Mouse (Mus musculus) thymus, adult 2 months (tissue): ENCODE measurements around the gene Rtkn2. TPM values are rescaled to one million over a fixed set of nuclear protein-coding genes. Genes with fewer than 3 reads are reported as not detected.
A peak's percentile ranks its signal among the peaks of the same experiment; 100 is the strongest.

Experiments
- DNase-seq: peaks from one replicate; pipeline ENCODE4 v3.0.0; 2021
- H3K27ac ChIP-seq: fragments of 200-500 bp; 2 replicates; pipeline ENCODE4 v1.5.1; 2012; ENCODE audit warnings: low read length, control low read depth; ENCODE audit not compliant: control insufficient read depth, insufficient read depth
- H3K27me3 ChIP-seq: fragments of 200-500 bp; 2 replicates; pipeline ENCODE4 v1.6.1; 2012; ENCODE audit warnings: mild to moderate bottlenecking, low read length, moderate library complexity, mixed read lengths; ENCODE audit not compliant: control insufficient read depth, insufficient read depth
- H3K36me3 ChIP-seq: fragments of 200-500 bp; 2 replicates; pipeline ENCODE4 v1.6.1; 2012; ENCODE audit warnings: mild to moderate bottlenecking, low read length, moderate library complexity; ENCODE audit not compliant: control insufficient read depth, insufficient read depth
- H3K4me1 ChIP-seq: fragments of 200-500 bp; replicated peaks from 2 replicates; pipeline ENCODE4 v1.6.1; 2012; ENCODE audit warnings: low read length; ENCODE audit not compliant: control insufficient read depth, insufficient read depth
- H3K4me3 ChIP-seq: fragments of 200-500 bp; 2 replicates; pipeline ENCODE4 v1.5.1; 2012; ENCODE audit warnings: mild to moderate bottlenecking, low read length, control low read depth, moderate library complexity; ENCODE audit not compliant: control insufficient read depth, insufficient read depth
- CTCF ChIP-seq: fragments of 200-500 bp; IDR thresholded peaks from 2 replicates; pipeline ENCODE4 v1.5.1; 2012; ENCODE audit warnings: mild to moderate bottlenecking, control low read depth, low read length, moderate library complexity, borderline replicate concordance; ENCODE audit not compliant: control insufficient read depth, poor library complexity, insufficient read depth; ENCODE audit errors: extremely low read depth
- POLR2A ChIP-seq: fragments of 200-500 bp; IDR thresholded peaks from 2 replicates; pipeline ENCODE4 v1.6.1; 2012; ENCODE audit warnings: mild to moderate bottlenecking, low read length, control low read depth, moderate library complexity; ENCODE audit not compliant: control insufficient read depth, poor library complexity, insufficient read depth; ENCODE audit errors: extremely low read depth
- WGBS: fragments of 180-500 bp; shearing (Covaris S2); methylation state at CpG from one replicate; pipeline ENCODE4 v1.1.7; 2018; 5-methylcytosine and 5-hydroxymethylcytosine counted together
- polyA plus RNA-seq: library from polyadenylated mRNA; depleted of rRNA; stranded (reverse); fragments of >200 nt; gene quantifications from 2 replicates; pipeline ENCODE4 v1.2.3, GENCODE M21; 2012

Gene Rtkn2
- polyA plus RNA-seq, 1 experiment, result 4.2 TPM

DNA sequence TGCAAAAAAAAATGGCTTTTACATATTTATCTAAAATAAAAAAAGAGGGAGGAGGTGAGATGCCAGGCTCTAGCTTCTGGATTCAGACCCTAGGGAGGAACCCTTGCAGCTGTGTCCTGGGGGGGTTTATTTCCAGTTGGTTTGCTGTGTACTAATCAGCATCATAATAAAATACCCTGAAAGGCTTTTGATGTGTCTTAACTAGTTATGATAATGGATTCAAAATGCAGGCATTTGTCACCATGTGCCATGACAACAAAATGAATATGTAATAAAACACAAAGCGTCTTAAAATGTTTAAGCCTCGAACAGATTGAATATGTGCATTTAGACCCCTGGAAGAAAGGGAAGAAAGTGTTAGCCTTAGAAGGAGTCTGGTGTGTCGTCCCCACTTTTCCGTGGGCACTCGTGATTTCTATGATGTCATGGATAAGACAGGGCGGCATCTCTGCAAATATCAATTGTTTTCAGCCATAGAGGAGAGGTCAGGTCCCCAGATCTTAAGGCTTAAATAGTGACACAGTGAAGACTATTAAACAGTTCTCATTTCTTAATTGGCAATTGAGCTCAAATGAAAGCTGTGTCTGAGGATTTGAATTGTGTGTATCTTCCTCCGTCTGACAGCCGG, 59.7 kb downstream of the Rtkn2 start:
- no peaks in the 10 kb centered on the region for H3K27me3 ChIP-seq
- no peak for TF ChIP-seq POLR2A
- no peak for TF ChIP-seq CTCF
- 96% methylated on average over 8 of the region's 8 CpGs for WGBS
- DNase-seq, result no peak
- no peaks in the 10 kb centered on the region for H3K4me1 ChIP-seq
- no peak overlapping the region for H3K4me3 ChIP-seq
- H3K36me3 ChIP-seq, result peaks cover 3% of the 10 kb centered on the region; the same call in 1 of the 2 replicates
- no peak overlapping the region for H3K27ac ChIP-seq

DNA sequence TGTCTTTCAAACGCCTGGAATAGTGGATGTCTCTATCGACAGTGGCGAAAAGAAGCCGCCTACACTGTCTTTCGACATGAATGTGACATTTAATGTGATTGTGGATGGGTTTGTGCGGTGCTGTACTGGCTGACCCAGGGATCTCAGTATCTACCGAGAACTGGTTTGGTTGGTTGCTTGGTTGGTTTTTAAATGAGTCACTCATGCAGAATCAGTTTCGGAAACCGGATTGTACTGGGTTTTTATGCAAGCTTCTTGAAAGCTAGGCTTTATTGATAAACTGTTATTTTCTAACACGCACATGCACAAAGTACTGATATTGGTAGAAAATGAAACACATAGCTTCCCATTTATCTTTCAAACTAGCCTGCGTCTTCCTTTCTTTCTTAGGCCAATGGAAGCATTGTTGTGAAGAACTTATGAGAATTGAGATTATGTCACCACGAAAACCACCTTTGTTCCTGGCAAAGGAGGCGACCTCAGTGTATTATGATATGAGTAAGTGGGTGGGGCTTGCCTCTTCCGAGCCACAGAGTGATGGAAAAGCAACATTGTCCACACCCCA, 60.4 kb downstream of the Rtkn2 start:
- TF ChIP-seq CTCF (no peak), POLR2A (no peak)
- Histone ChIP-seq H3K27me3 (no peaks in the 10 kb centered on the region), H3K27ac (no peak overlapping the region), H3K4me3 (no peak overlapping the region), H3K4me1 (no peaks in the 10 kb centered on the region), H3K36me3 (peaks cover 3% of the 10 kb centered on the region; the same call in 1 of the 2 replicates)
- 83% methylated on average over 14 of the region's 14 CpGs for WGBS
- no peak for DNase-seq

DNA sequence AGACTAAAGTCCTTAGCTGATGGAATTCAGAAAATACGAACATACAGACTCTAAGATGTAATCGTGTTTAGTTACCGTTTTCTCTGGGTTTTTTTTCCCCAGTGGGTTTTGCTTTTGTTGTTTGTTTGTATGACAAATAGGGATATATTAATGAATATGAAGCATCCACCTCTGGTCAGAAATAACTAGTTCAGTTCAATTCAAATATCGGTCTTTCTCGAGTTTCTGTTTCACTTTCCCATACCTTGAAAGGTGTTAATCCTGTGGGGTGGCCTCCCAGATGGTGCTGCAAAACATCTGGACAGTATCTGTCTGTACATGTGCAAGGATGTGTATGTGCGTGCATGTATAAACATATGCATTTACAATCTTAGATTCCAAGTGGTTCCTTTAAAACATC, 61.0 kb downstream of the Rtkn2 start:
- Histone ChIP-seq H3K36me3 (peaks cover 3% of the 10 kb centered on the region; the same call in 1 of the 2 replicates), H3K27me3 (no peaks in the 10 kb centered on the region), H3K27ac (no peak overlapping the region), H3K4me1 (no peaks in the 10 kb centered on the region), H3K4me3 (no peak overlapping the region)
- TF ChIP-seq CTCF, result no peak
- TF ChIP-seq POLR2A, result no peak
- 92% methylated on average over 6 of the region's 6 CpGs for WGBS
- no peak for DNase-seq

DNA sequence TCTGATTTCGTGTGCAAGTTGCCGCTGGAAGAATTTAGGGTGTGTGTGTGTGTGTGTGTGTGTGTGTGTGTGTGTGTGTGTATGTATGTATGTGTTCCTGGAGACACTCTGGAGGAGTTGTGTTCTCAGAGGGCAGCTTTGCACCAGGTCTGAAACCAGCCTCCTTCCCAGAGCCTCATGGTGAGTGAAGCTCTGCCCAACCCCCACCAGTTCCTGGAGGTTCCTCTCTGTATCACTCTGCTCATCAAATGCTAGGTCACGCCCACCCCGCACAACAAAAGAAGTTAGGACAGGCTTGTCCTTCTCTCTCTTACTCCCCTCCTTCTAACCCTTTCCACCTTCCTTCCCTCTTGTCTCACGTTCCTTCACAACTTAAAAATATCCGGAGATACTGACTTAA, 64.6 kb downstream of the Rtkn2 start:
- TF ChIP-seq POLR2A (no peak), CTCF (no peak)
- WGBS, result 83% methylated on average over 6 of the region's 6 CpGs
- no peak for DNase-seq

DNA sequence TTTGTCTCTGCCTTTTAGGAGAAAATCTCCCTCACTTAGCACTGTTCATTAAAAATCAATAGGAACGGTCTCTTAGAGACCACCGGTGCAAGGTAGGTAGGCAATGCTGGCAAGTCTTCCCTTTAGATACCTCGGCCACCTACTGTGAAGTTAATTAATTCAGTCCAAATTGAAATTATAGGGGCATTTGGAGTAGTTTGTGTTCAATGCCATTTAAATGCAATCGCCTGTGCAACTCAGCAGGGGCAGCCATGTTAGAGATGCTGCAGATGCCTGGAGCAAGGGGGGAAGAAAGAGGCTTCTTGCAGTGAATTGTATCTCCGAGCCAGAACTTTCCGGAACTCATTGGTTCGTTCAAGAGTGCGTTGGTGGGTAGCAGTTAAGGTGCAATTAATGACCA, 65.5 kb downstream of the Rtkn2 start:
- TF ChIP-seq POLR2A (no peak), CTCF (no peak)
- no peak for DNase-seq
- WGBS, result 97% methylated on average over 8 of the region's 8 CpGs
- Histone ChIP-seq H3K36me3 (peaks cover 3% of the 10 kb centered on the region; the same call in 1 of the 2 replicates), H3K27ac (no peak overlapping the region), H3K27me3 (no peaks in the 10 kb centered on the region), H3K4me1 (no peaks in the 10 kb centered on the region), H3K4me3 (no peak overlapping the region)

More for the DNA sequence above, 64.6 kb downstream of the Rtkn2 start:
- no peak overlapping the region for H3K4me3 ChIP-seq
- H3K27ac ChIP-seq, result no peak overlapping the region
- no peaks in the 10 kb centered on the region for H3K27me3 ChIP-seq
- H3K36me3 ChIP-seq, result peaks cover 3% of the 10 kb centered on the region; the same call in 1 of the 2 replicates
- no peaks in the 10 kb centered on the region for H3K4me1 ChIP-seq

DNA sequence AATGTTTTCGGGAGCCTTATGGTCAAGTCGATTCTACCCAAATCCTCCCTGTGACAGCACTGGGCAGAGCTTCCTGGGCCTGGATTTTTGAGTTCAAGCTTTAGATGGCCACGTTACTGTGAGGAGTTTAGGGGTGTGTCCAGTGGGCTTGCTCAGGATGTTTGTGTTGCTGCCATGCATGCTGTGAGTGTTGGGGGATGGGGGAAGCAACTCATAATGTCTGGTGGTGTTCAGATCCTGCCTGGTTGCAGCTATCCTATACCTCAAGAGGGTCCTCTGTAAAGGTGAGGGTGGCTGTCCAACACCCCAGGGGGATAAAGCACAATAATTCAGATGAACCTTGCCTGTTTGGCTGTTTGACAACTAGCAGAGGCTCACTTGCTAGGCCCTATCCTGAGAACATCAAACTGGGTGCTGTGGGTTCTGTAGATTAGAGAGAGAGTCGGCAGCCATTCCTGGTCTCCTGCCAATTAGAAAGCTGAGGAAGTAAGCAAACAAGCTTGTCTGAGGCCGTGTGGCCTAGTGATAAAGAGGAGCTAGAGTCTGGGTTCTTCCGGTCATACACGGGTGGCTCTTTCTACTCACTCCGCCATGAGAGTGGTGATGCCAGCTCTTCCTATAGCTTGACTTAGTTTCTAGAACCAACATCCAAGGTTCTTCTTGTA, 69.4 kb downstream of the Rtkn2 start:
- no peak for DNase-seq
- Histone ChIP-seq H3K27me3 (no peaks in the 10 kb centered on the region), H3K36me3 (no peaks in the 10 kb centered on the region), H3K4me3 (no peak overlapping the region), H3K4me1 (no peaks in the 10 kb centered on the region; the same call in 1 of the 2 replicates), H3K27ac (no peak overlapping the region)
- TF ChIP-seq CTCF (no peak), POLR2A (no peak)
- 85% methylated on average over 8 of the region's 8 CpGs for WGBS

DNA sequence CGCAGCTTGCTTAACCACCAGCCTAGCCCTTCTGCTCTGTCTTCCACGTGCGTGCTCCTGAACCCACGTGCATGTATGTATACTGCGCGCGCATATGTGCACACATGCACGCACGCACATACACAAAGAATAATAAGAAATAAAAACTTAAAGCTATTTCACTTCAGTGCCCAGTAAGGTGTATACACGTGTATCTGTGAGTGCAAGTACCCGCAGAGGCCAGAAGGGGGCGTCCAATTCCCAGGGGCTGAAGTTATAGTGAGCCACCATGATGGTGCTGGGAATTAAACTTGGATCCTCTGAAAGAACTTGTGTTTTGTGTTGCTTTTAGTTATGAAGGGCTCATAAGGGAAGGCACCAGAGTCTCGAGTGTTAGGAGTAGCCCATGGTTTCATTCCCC, 71.5 kb downstream of the Rtkn2 start:
- no peak for TF ChIP-seq POLR2A
- TF ChIP-seq CTCF, result 0 out of 2 replicates have a peak, but pooled peaks have one; percentile 13
- Histone ChIP-seq H3K27me3 (no peaks in the 10 kb centered on the region), H3K4me1 (peaks cover 2% of the 10 kb centered on the region; the same call in 1 of the 2 replicates), H3K4me3 (no peak overlapping the region), H3K36me3 (no peaks in the 10 kb centered on the region), H3K27ac (no peak overlapping the region)
- 94% methylated on average over 13 of the region's 13 CpGs for WGBS
- no peak for DNase-seq
